Mouse (Mus musculus): Measurements from ENCODE around the gene 4930402H24Rik. TPM values are rescaled to one million over a fixed set of nuclear protein-coding genes. Genes with fewer than 3 reads are reported as not detected.
A peak's percentile ranks its signal among the peaks of the same experiment; 100 is the strongest.

The 4930402H24Rik gene
- polyA plus RNA-seq, 1 experiment from 2014 or later = 26.6 TPM

- Histone ChIP-seq H3K4me1 (ENCODE audit: control insufficient read depth, insufficient read depth, low read length) (no peaks in the 10 kb centered on the region; the same call in none of the 2 replicates), H3K4me2 (ENCODE audit: low read depth, severe bottlenecking) (no peak overlapping the region), H3K27ac (replicated peaks; ENCODE audit: low read depth, low read length) (no peak overlapping the region), H3K4me3 (ENCODE audit: low read depth, low read length) (no peak overlapping the region), H3K36me3 (ENCODE audit: control insufficient read depth, insufficient read depth, low read length) (no peaks in the 10 kb centered on the region), H3K9ac (ENCODE audit: low read length) (no peak overlapping the region), H3K9me3 (ENCODE audit: control insufficient read depth, low read length) (no peaks in the 10 kb centered on the region), H3K27me3 (ENCODE audit: control insufficient read depth, insufficient read depth, low read length) (no peaks in the 10 kb centered on the region)
- ATAC-seq (ENCODE audit: insufficient number of reproducible peaks, low FRiP score, low TSS enrichment, low read depth) = no peak
- DNase-seq (ENCODE audit: low spot score) = no peak
- WGBS = 66% methylated on average over 5 of the region's 5 CpGs
Observed at GRCm38 (mm10) chr2:130919062-130919593, 12.9 kb upstream of the 4930402H24Rik start.

GRCm38 (mm10) chr2:130917686-130918085 is 11.5 kb upstream of the 4930402H24Rik start:
- Histone ChIP-seq H3K9me3 (ENCODE audit: control insufficient read depth, low read length) (no peaks in the 10 kb centered on the region), H3K4me1 (ENCODE audit: control insufficient read depth, insufficient read depth, low read length) (no peaks in the 10 kb centered on the region; the same call in none of the 2 replicates), H3K27ac (replicated peaks; ENCODE audit: low read depth, low read length) (no peak overlapping the region), H3K27me3 (ENCODE audit: control insufficient read depth, insufficient read depth, low read length) (no peaks in the 10 kb centered on the region), H3K9ac (ENCODE audit: low read length) (no peak overlapping the region), H3K4me3 (ENCODE audit: low read depth, low read length) (no peak overlapping the region), H3K36me3 (ENCODE audit: control insufficient read depth, insufficient read depth, low read length) (no peaks in the 10 kb centered on the region), H3K4me2 (ENCODE audit: low read depth, severe bottlenecking) (no peak overlapping the region)
- ATAC-seq (ENCODE audit: insufficient number of reproducible peaks, low FRiP score, low TSS enrichment, low read depth) (no peak), DNase-seq (ENCODE audit: low spot score) (no peak)
- WGBS = 88% methylated on average over 1 of the region's 1 CpGs

GRCm38 (mm10) chr2:130916521-130917147 is 10.4 kb upstream of the 4930402H24Rik start:
- H3K4me2 ChIP-seq (ENCODE audit: low read depth, severe bottlenecking) = no peak overlapping the region
- no peak for ATAC-seq (ENCODE audit: insufficient number of reproducible peaks, low FRiP score, low TSS enrichment, low read depth)
- no peaks in the 10 kb centered on the region; the same call in none of the 2 replicates for H3K4me1 ChIP-seq (ENCODE audit: control insufficient read depth, insufficient read depth, low read length)
- H3K27ac ChIP-seq (replicated peaks; ENCODE audit: low read depth, low read length) = no peak overlapping the region
- no peak overlapping the region for H3K4me3 ChIP-seq (ENCODE audit: low read depth, low read length)
- no peaks in the 10 kb centered on the region for H3K36me3 ChIP-seq (ENCODE audit: control insufficient read depth, insufficient read depth, low read length)
- H3K9ac ChIP-seq (ENCODE audit: low read length) = no peak overlapping the region
- 37% methylated on average over 3 of the region's 3 CpGs for WGBS
- no peaks in the 10 kb centered on the region for H3K9me3 ChIP-seq (ENCODE audit: control insufficient read depth, low read length)
- DNase-seq (ENCODE audit: low spot score) = no peak
- H3K27me3 ChIP-seq (ENCODE audit: control insufficient read depth, insufficient read depth, low read length) = no peaks in the 10 kb centered on the region

GRCm38 (mm10) chr2:130914873-130915272 is 8.7 kb upstream of the 4930402H24Rik start:
- Histone ChIP-seq H3K4me1 (ENCODE audit: control insufficient read depth, insufficient read depth, low read length) (no peaks in the 10 kb centered on the region; the same call in none of the 2 replicates), H3K4me3 (ENCODE audit: low read depth, low read length) (no peak overlapping the region), H3K27me3 (ENCODE audit: control insufficient read depth, insufficient read depth, low read length) (no peaks in the 10 kb centered on the region), H3K9me3 (ENCODE audit: control insufficient read depth, low read length) (no peaks in the 10 kb centered on the region), H3K9ac (ENCODE audit: low read length) (no peak overlapping the region), H3K27ac (replicated peaks; ENCODE audit: low read depth, low read length) (no peak overlapping the region), H3K4me2 (ENCODE audit: low read depth, severe bottlenecking) (no peak overlapping the region), H3K36me3 (ENCODE audit: control insufficient read depth, insufficient read depth, low read length) (no peaks in the 10 kb centered on the region)
- ATAC-seq (ENCODE audit: insufficient number of reproducible peaks, low FRiP score, low TSS enrichment, low read depth) = no peak
- 89% methylated on average over 1 of the region's 1 CpGs for WGBS
- DNase-seq (ENCODE audit: low spot score) = no peak

- Histone ChIP-seq H3K27me3 (ENCODE audit: control insufficient read depth, insufficient read depth, low read length) (no peaks in the 10 kb centered on the region), H3K4me1 (ENCODE audit: control insufficient read depth, insufficient read depth, low read length) (peaks cover 2% of the 10 kb centered on the region; the same call in 1 of the 2 replicates), H3K4me3 (ENCODE audit: low read depth, low read length) (no peak overlapping the region), H3K36me3 (ENCODE audit: control insufficient read depth, insufficient read depth, low read length) (no peaks in the 10 kb centered on the region), H3K9ac (ENCODE audit: low read length) (no peak overlapping the region), H3K27ac (replicated peaks; ENCODE audit: low read depth, low read length) (no peak overlapping the region), H3K4me2 (ENCODE audit: low read depth, severe bottlenecking) (no peak overlapping the region), H3K9me3 (ENCODE audit: control insufficient read depth, low read length) (no peaks in the 10 kb centered on the region)
- ATAC-seq (ENCODE audit: insufficient number of reproducible peaks, low FRiP score, low TSS enrichment, low read depth) (no peak), DNase-seq (ENCODE audit: low spot score) (no peak)
- 90% methylated on average over 1 of the region's 1 CpGs for WGBS
Observed at GRCm38 (mm10) chr2:130911691-130912090, 5.5 kb upstream of the 4930402H24Rik start.

- WGBS = under 1% methylated on average over 50 of the region's 58 CpGs
- peak; percentile 23; the same call in 1 of the 2 replicates for ATAC-seq (ENCODE audit: insufficient number of reproducible peaks, low FRiP score, low TSS enrichment, low read depth)
- H3K36me3 ChIP-seq (ENCODE audit: control insufficient read depth, insufficient read depth, low read length) = no peaks in the 10 kb centered on the region
- H3K4me2 ChIP-seq (ENCODE audit: low read depth, severe bottlenecking) = peak overlapping the region; percentile 78
- peak overlapping the region; percentile 59; the same call in 1 of the 2 replicates for H3K27ac ChIP-seq (replicated peaks; ENCODE audit: low read depth, low read length)
- H3K4me3 ChIP-seq (ENCODE audit: low read depth, low read length) = peak overlapping the region; percentile 69
- DNase-seq (ENCODE audit: low spot score) = peak; percentile 42
- H3K27me3 ChIP-seq (ENCODE audit: control insufficient read depth, insufficient read depth, low read length) = no peaks in the 10 kb centered on the region
- H3K9me3 ChIP-seq (ENCODE audit: control insufficient read depth, low read length) = no peaks in the 10 kb centered on the region
- H3K4me1 ChIP-seq (ENCODE audit: control insufficient read depth, insufficient read depth, low read length) = 0 out of 2 replicates have a peak, but pooled peaks cover 2% of the 10 kb centered on the region
- H3K9ac ChIP-seq (ENCODE audit: low read length) = peak overlapping the region; percentile 85
Observed at GRCm38 (mm10) chr2:130906584-130907315, 544 bp upstream of the 4930402H24Rik start.

GRCm38 (mm10) chr2:130898783-130899182 is 7.4 kb downstream of the 4930402H24Rik start:
- H3K27me3 ChIP-seq (ENCODE audit: control insufficient read depth, insufficient read depth, low read length) = no peaks in the 10 kb centered on the region
- no peak overlapping the region for H3K4me2 ChIP-seq (ENCODE audit: low read depth, severe bottlenecking)
- H3K27ac ChIP-seq (replicated peaks; ENCODE audit: low read depth, low read length) = no peak overlapping the region
- no peak overlapping the region for H3K9ac ChIP-seq (ENCODE audit: low read length)
- DNase-seq (ENCODE audit: low spot score) = no peak
- no peaks in the 10 kb centered on the region for H3K9me3 ChIP-seq (ENCODE audit: control insufficient read depth, low read length)
- WGBS = 74% methylated on average over 2 of the region's 2 CpGs
- no peaks in the 10 kb centered on the region for H3K36me3 ChIP-seq (ENCODE audit: control insufficient read depth, insufficient read depth, low read length)
- no peaks in the 10 kb centered on the region for H3K4me1 ChIP-seq (ENCODE audit: control insufficient read depth, insufficient read depth, low read length)
- no peak for ATAC-seq (ENCODE audit: insufficient number of reproducible peaks, low FRiP score, low TSS enrichment, low read depth)
- no peak overlapping the region for H3K4me3 ChIP-seq (ENCODE audit: low read depth, low read length)

- Histone ChIP-seq H3K9me3 (ENCODE audit: control insufficient read depth, low read length) (no peaks in the 10 kb centered on the region), H3K4me3 (ENCODE audit: low read depth, low read length) (no peak overlapping the region), H3K27ac (replicated peaks; ENCODE audit: low read depth, low read length) (no peak overlapping the region), H3K27me3 (ENCODE audit: control insufficient read depth, insufficient read depth, low read length) (no peaks in the 10 kb centered on the region), H3K4me2 (ENCODE audit: low read depth, severe bottlenecking) (no peak overlapping the region), H3K36me3 (ENCODE audit: control insufficient read depth, insufficient read depth, low read length) (no peaks in the 10 kb centered on the region), H3K4me1 (ENCODE audit: control insufficient read depth, insufficient read depth, low read length) (no peaks in the 10 kb centered on the region), H3K9ac (ENCODE audit: low read length) (no peak overlapping the region)
- WGBS = 81% methylated on average over 2 of the region's 2 CpGs
- ATAC-seq (ENCODE audit: insufficient number of reproducible peaks, low FRiP score, low TSS enrichment, low read depth) = no peak
- DNase-seq (ENCODE audit: low spot score) = no peak
Observed at GRCm38 (mm10) chr2:130897856-130898255, 8.3 kb downstream of the 4930402H24Rik start.

All from limb, embryonic 11.5 days (tissue).